Mouse (Mus musculus): ENCODE measurements around the gene Mob1a.
A peak's percentile ranks its signal among the peaks of the same experiment; 100 is the strongest.

The Mob1a gene

DNA sequence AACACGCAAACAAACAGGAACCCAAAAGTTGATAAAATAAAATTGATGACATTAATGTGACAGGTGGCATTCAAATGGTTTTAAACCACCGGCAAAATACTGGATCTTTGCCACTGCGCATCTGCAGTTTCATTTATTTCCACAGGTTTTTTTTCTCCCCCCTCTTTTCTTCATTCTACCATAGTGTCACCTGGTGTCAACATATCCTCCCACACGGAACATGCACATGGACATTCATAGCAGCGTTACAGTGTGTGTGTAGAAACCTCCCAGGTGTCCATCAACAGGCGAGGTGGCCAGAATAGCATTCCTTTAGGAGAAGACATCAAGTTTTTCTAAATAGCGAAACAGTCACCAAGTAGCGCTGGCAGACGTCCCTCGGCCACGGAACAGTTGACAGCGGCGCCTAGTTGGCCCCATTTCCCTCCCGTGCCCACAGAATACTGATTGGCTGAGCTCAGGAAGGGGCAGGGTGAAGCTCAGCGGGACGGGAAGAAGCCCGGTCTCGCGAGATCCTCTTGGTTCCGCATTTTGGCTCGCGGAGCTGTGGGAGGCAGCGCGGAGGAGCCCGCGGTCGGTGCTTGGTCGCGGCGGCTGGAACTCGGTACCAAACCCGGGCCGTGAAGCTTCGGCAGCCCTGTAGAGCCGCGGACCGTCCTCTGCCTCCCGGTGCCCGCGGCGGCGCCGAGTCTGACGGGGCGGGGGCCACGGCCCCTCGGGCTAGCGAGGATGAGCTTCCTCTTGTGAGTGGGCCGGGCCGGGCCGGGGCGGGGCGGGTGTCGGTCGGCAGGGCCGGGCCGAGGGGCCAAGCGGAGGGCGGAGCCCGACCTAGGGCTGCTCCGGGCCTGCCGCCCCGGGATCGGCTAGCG is at the start of gene Mob1a, which contains the start of gene Mthfd2:
TSS of gene Mob1a (plus strand) at position 492 of the 869 bp plus-strand sequence.
TSS of gene Mthfd2 (minus strand) at position 384 of the 869 bp plus-strand sequence.
- DNase-seq, result peak; percentile 94

DNA sequence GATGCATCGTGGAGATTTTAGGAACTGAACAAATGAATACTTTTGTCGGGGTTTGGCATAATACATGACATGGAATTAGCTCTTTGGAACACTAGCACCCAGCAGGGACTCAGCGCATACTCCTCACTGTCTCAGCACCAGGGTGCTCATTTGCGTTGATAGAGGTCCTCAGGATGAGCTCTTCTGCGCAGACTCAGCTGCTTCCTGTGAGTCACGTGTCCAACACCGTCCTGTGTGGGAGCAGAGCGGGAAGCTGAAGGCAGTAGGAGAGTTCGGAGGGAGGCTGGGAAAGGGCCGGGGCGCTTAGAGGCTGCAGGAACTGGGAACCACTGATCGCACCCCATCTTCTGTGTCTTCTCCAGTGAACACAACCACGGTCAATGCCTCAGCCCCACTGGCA is 48.7 kb upstream of the Mob1a start:
- no peak for DNase-seq

DNA sequence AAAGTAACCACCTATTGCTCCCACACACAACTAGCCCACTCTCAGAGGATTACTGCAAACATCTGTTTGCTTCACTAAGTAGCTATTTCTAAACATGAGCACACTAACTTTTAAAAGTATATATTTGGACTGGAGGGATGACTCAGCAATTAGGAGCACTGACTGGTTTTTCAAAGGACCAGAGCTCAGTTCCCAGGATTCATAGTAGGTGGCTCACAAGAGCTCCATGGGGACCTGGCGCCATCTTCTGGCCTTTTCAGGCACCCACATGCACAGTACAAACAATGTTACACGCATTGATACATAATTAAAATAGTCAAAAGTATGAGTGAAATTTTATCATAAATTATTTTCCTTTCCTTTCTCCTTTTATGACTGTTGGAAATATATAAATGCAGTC is 46.9 kb upstream of the Mob1a start:
- no peak for DNase-seq

DNA sequence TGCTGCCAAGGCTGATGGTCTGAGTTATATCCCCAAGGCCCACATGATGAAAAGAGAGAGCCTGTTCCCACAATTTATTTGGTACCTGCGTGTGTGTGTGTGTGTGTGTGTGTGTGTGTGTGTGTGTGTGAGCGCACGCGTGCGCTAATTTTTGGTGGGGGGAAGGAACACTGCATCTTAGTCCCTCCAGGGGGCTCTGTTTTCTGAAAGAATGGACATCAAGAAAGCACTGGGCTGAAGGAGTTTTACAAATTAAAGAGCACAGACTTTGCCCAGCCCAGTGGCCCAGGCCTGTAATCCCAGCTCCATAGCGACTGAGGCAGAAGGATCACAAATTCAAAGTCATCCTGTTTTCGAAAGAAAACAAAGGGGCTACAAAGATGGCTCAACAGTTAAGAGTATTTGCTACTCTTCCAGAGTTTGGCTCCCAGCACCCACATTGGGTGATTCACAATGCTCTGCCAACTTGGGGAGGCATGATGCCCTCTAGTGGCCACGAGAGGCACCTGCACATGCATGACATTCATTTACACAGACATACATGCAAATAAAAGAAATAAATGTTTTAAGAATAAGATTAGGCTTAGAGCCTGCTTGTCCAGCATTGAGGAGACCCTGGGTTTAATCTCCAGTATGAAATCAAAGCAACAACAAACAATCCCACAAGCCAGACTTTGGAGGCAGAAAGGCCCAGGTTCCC is 45.4 kb upstream of the Mob1a start:
- no peak for DNase-seq

DNA sequence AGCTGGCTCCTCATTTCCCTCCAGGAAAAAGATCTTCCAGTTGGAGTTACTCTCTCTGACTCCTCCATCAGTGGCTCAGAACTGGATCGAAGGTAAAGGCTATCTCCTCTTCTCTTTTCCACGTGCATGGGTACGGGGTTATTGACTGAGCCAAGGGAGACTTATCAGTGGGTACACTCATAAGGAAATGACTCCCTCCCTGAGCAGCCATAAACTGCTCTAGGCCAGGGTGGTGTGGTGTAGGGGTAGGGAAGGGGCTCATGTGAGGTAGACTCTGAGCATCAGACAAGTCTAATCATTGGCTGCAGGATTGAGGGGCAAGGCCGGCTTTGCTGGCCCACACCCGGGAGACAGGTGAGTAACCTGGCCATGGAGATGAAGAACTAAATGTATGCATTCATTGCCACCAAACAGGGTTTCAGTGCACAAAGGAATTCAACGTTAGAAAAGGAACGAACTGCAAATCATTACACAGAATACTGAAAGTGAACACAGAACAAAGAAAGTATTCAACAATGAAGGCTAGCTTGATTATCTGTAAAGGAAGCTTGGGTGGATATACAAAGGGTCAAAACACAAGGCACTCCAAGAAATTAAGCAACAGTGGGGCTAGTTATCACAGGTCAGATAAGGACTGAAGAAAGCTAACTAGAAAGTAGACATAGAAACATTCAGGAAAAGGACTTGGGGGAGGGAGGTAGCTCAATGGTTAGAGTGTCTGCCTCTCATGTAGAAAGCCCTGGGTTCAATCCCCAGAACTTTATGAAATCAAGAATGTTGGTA is 25.2 kb upstream of the Mob1a start:
- DNase-seq, result no peak

DNA sequence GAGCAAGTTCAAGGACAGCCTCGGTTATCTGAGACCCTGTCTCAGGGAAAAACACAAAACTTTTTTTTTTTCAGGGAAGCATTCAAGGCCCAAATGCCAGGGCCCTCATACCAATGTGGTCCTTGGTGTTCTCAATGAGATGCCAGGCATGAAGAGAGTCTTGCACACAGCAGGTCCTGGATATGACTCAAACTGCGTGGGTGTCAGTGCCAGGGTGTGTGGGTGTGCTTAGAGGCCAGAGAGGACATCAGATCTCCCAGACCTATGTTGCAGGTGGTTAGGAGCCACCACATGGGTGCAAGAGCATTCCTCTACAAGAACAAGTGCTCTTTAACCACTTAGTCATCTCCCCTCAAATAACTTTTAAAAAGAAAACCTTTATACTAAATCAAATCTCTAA is 24.5 kb upstream of the Mob1a start:
- no peak for DNase-seq

DNA sequence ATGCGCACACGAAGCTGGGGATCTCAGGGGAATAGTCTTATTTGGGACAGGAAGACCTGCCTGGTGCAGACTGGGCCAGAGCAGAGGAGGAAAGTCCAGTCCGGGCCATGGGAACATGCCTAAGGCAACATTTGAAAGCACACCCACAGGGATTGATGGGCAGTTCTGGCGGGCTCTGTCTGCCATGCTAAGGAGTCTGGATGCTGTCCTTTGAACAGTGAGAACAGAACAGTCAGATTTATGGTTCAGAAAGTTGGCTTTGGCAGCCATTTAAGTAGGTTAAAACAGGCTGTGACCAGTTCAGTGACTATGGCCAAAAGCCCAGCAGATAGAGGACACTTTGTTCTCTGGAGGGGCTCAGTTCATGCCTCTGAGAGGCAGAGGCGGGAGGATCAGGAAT is 23.6 kb upstream of the Mob1a start:
- no peak for DNase-seq

DNA sequence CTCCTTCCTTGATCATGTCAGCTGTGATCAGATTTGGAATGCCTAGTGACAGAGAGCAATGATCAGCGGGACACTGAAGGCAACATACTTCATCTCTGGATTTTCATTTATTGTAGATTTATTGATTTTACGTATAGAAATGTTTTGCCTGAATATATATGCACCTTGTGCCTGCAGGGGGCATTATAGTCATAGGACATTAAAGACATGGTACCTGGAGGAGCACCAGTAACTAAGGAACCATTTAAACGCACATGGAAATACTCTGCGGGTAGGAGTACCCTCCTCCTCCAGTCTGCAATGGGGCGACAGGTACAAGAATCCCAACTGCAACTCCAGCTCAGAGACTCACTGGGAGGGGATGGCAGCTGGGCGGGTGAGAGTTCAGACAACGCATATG is 16.8 kb upstream of the Mob1a start:
- no peak for DNase-seq

DNA sequence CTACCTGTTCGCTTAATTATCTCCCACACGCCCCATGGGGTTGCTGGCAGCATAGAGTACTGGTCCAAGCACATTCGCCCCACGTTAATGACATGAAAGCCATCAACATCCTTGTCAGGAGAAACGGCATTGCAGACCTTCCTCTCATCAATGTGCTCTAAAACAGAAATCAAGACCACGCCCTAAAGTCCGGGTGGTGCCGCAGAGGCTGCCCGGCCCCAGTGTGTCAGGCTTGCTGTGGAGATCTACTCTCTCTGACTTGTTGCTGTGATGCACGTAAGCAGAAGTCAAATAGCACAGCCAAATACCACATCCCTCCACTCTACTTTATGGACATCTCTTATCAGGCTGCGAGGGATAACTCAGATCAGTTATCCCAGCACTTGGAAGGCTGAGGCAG is 14.6 kb upstream of the Mob1a start:
- DNase-seq, result no peak

DNA sequence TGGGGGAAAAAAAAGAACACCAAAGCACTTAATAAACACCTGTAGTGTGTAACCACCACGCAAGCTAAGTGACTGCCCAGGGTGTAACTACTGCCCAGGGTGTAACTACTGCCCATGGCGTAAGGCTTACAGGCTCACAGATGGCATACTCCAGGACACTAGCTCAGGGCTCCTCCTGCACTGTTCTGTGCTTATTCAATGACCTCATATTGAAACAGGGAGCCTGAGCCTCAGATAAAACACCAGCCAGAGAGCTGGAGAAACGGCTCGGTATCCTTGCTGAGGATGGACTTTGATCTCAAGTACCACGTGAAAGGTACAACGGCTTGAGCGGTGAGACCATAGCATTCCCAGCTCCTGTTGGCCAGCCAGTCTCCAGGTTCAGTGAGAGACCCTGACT is 13.8 kb upstream of the Mob1a start:
- DNase-seq, result no peak

DNA sequence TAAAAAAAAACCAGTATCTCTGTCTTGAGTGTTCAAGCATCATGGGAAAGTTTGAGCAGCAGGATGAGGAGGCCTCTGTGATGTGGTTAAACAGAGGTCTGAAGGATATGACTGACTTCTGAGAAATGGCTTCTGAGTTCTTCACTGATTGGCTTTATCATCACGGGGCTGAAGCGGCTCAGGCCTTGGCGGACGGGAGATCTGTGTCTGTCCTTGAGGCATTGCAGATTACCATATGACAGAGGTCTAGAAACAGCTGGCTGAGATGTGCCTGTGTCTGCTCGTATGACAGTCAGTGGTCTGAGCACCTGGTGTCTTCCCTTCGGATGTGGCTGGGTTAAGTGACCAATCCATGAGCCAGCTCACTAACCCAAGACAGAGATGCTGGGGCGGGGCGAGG is 13.3 kb upstream of the Mob1a start:
- no peak for DNase-seq

DNA sequence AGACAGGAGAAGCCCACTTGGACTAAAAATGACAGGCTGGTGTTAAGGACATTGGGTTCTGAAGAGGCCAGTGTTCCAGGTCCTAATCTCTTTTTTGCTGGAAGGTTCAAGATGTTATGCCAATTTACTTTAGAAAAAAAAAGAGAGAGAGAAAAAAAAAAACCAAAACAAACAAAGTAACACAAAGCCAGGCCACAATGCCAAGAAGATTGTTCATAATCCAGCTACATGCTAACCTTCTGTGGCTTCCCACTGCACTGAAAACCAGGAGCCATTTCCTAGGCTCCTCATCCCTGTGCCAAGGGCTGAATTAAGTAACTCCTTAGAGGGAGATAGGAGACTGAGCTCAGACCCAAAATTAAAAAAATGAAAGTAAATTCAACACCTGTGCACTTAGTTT is 10.5 kb upstream of the Mob1a start:
- no peak for DNase-seq

DNA sequence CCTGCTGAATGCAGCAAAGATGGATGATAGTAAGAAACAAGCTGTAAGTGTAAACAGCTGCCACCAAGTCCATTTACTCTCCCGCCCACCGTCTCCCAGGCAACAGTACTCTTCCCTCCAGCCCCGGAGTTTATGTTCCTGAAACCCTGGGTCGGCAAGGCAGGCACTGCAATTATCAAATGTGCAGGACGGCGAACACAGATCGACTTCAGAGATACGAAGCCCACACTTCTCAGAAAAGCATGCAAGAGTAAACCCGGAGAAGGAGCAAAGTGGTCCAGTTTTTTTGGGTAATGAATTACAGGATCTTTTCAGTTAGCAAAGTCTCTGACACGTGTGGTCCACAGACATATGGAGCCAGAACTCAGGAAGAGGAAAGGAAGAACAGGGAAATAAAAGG is 9.8 kb upstream of the Mob1a start:
- no peak for DNase-seq

DNA sequence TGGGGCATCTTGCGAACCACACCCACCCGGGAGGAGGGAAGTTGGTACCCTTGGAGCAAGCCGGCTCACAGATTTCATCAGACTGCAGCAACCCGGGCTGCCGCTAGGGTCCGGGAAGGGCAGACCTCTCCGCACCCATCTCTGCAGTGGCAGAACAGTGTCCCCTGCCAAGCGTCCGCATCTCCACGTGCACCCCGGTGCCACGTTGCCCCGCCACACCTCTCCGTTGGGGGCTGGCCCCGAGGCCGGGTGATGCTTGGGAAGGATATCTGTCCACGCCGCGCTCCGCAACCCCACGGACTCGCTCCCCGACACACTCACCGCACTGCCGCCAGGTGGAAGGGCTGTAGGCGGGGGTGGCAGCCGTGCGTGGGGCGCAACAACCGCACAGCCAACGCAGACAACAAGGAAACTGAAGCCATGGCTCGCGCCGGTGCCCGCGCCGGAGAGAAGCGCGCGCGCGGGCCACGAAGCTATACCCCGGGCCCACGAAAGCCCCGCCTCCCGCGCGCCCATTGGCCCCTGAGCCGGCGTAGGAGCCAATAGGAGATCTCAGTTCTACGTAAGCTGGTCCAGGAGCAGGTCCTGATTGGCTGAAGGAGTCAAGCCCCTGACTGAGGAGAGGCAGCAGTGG is 8.6 kb upstream of the Mob1a start:
- peak; percentile 91 for DNase-seq

DNA sequence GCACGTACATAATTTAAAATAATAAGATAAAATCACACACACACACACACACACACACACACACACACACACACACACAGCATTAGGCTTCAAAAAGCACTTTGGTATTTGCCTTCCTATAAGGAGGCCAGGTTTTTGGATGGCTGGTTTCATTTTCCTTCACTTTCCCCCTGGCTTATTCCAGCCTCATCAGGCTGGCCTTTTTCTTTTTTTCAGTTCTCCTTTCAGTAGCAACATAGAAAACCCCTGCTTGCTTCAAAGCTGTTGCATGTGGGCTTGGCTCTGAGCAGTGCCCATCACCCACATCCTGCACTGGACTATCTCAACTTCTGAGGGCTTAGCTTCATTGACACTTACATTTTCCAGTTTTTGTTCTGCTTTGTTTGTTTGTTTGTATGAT is 3.9 kb upstream of the Mob1a start:
- no peak for DNase-seq

DNA sequence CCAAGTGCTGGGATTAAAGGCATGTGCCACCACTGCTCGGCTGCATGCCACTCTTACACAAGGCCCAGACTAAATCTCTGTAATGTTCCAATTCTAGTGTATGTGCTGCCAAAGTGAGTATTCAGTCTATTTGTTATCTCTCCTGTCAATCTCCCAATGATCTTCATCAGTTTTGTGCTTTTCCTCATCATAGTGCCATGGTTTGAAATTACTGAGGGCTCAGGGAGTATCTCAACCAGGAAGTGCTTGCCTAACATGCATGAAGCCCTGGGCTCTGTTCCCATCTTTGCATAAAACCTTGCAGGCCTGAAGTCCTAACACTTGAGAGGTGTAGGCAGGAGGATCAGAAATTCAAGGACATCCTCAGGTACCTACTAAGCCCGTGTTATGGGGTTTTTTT is 3.0 kb upstream of the Mob1a start:
- no peak for DNase-seq

DNA sequence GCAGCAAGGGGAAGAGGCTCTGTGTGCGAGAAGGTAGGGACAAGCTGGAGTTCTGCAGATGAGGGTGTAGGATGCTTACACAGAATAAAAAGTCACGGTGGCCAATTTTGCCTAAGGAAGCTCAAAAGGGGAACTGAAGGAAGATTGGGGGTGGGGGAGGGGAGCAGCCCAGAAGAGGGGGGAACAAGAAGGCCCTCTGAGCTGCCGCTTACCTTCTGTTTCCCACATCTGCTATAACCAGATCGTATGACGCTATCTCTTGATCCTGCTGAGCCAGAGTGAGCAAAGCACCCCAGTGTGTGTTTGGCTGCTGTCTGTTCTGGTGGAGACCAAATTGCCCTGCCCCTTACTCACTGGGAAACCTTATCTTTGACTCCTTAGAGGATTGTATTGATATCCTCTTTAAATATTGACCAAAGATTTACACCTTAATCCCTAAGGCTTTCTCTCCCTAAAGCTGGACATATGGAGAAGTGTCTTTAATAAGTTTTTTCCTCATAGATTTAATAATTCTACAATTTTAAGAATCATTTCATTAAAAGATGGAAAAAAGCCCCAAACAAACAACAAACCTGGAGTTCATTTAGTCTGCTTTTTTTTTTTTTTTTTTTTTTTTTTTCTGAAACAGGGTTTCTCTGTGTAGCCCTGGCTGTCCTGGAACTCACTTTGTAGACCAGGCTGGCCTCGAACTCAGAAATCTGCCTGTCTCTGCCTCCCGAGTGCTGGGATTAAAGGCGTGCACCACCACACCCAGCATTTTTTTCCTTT is 2.0 kb upstream of the Mob1a start:
- no peak for DNase-seq

DNA sequence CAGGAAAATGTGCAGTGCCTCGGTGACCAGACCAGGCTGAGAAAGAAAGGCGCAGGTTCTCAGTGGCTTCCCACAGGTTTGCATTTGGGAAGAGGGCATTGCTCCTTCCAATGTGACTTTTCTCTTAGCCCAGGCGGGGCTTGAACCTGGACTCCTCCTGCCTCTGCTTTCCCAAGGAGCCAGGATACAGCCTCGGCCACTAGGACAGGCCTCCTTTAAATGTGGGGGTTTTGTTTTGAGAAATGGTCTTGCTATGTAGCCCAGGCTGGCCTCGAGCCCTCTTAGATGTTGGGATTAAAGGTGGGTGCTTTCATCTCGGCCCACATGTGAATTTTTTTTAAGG is 549 bp downstream of the Mob1a start:
- no peak for DNase-seq

DNA sequence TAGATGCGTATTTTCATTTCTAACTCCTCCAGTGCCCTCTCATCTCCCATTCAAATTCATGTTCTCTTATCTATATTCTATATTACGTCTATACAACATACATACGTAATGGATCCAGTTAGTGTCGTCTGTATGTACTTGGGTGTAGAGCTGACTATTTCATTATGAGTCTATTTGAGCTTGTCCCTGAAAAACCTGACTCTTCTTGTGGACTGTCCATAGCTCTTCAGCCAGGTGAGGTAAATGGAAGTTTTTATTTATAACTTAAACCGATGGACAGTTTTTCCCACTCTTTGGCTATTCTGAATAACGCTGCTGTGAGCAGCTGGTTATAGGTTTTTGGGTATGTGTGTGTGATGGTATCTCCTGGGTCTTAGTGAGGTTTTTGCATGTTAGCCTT is 945 bp downstream of the Mob1a start:
- no peak for DNase-seq

DNA sequence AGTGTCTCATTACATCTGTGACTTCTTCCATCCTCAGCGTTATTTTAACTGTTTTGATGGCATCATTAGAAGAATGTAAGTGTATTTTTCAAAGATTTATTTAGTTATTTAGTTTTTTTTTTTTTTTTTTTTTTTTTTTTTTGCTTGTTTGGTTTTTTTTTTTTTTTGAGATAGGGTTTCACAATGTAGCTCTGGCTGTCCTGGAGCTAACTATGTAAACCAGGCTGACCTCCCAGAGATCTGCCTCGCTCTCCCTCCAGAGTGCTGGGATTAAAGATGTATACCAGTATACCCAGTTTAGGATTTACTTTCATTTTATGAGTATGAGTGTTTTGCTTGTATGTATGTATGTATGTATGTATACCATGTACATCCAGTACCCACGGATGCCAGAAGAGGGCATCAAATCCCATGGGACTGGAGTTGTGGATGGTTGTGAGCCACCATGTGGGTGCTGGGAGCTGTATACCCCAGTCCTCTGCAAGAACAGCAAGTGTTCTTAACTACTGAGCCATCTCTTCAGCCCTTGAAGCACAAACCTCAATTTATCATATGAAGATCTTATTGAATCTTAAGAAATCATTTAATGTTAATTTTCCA is 1.9 kb downstream of the Mob1a start:
- DNase-seq, result no peak

DNA sequence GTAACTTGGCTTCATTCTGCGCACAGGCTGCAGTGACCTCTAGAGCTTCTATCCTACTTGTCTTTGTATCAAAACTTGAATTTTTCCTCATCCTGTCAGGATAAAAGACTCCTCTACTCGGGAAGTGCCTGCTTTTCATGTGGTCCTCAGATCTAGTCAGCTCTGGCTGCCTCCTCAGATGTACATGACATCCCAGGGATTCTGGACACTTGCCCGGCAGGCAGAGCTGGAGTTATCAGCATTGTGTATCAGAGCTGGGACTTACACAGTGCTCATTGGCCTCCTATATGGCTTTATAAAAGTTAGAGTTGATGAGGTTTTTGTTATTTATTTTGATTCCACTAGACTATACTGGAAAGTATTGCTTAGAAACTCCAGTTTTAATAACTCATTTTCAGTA is 15.6 kb downstream of the Mob1a start:
- DNase-seq, result no peak

DNA sequence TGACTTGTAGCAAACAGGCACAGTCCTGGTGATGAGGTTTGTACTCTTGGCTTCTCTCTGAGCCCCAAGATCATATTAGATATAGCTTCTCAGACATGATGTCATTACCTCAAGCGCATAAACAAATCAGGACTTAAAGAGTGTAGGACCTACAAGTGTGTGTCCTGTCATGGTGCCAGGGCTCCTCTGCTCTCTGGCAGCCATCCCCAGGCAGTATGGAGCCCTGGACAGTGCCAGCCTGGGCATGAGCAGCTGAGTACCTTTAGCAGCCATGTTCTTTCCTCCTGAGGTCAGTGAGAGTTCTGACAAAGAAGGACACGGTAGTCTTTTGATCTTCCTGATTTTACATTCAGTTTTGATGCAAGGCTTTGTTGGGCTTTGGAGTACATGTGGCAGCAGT is 17.1 kb downstream of the Mob1a start:
- no peak for DNase-seq

All from right cerebral cortex, postnatal 25 days (tissue).